Mouse (Mus musculus) heart, embryonic 11.5 days (tissue): Measurements from ENCODE around the gene Eral1. TPM values are rescaled to one million over a fixed set of nuclear protein-coding genes. Genes with fewer than 3 reads are reported as not detected.
A peak's percentile ranks its signal among the peaks of the same experiment; 100 is the strongest.
"Not testable (repeated sequence)": the region's sequence is repeated elsewhere in the genome, so short reads cannot be mapped to it uniquely, and the experiment has no call there.

Experiments used
- ATAC-seq: fragments of 200-750 bp; cut with Nextera tagmentation; replicated peaks from 2 replicates; pipeline ENCODE4 v1.8.0; 2017; ENCODE audit warnings: moderate library complexity; ENCODE audit not compliant: insufficient number of reproducible peaks, low FRiP score, low TSS enrichment
- H3K27ac ChIP-seq: fragments of 300-500 bp; sonication (generic); 2 replicates; pipeline ENCODE4 v1.5.1; 2014; ENCODE audit warnings: mild to moderate bottlenecking, low read depth, low read length
- H3K27me3 ChIP-seq: fragments of 300-500 bp; sonication (generic); 2 replicates; pipeline ENCODE4 v1.6.1; 2014; ENCODE audit warnings: mild to moderate bottlenecking, low read length, mixed read lengths; ENCODE audit not compliant: control insufficient read depth, insufficient read depth
- H3K36me3 ChIP-seq: fragments of 300-500 bp; sonication (generic); 2 replicates; pipeline ENCODE4 v1.6.1; 2014; ENCODE audit warnings: mild to moderate bottlenecking, low read length, moderate library complexity, mixed read lengths; ENCODE audit not compliant: control insufficient read depth, insufficient read depth
- H3K4me1 ChIP-seq: fragments of 300-500 bp; sonication (generic); 2 replicates; pipeline ENCODE4 v1.6.1; 2014; ENCODE audit warnings: low read length; ENCODE audit not compliant: control insufficient read depth, insufficient read depth
- H3K4me2 ChIP-seq: fragments of 300-500 bp; sonication (generic); 2 replicates; pipeline ENCODE4 v1.6.1; 2014; ENCODE audit warnings: mild to moderate bottlenecking, moderate library complexity
- H3K4me3 ChIP-seq: fragments of 300-500 bp; sonication (generic); 2 replicates; pipeline ENCODE4 v1.5.1; 2014; ENCODE audit warnings: low read depth, low read length
- H3K9ac ChIP-seq: fragments of 300-500 bp; sonication (generic); 2 replicates; pipeline ENCODE4 v1.6.1; 2014; ENCODE audit warnings: mild to moderate bottlenecking, low read depth, low read length, moderate library complexity
- H3K9me3 ChIP-seq: fragments of 300-500 bp; sonication (generic); replicated peaks from 2 replicates; pipeline ENCODE4 v1.6.1; 2016; ENCODE audit warnings: low read length; ENCODE audit not compliant: control insufficient read depth
- WGBS: fragments of 180-500 bp; shearing (Covaris S2); extraction: QIAGEN DNeasy Blood & Tissue Kit; methylation state at CpG from one replicate; pipeline ENCODE4 v1.1.7; 2014; ENCODE audit not compliant: insufficient replicate concordance; 5-methylcytosine and 5-hydroxymethylcytosine counted together
- polyA plus RNA-seq: library from polyadenylated mRNA; unstranded; fragments of >200 nt; fragmentation: Nextera tagmentation; extraction: Ambion mirVana; gene quantifications from 2 replicates; pipeline ENCODE4 v1.2.1, GENCODE M21; 2014

The Eral1 gene
- polyA plus RNA-seq, 1 experiment from 2014 or later: 25.6 TPM

DNA sequence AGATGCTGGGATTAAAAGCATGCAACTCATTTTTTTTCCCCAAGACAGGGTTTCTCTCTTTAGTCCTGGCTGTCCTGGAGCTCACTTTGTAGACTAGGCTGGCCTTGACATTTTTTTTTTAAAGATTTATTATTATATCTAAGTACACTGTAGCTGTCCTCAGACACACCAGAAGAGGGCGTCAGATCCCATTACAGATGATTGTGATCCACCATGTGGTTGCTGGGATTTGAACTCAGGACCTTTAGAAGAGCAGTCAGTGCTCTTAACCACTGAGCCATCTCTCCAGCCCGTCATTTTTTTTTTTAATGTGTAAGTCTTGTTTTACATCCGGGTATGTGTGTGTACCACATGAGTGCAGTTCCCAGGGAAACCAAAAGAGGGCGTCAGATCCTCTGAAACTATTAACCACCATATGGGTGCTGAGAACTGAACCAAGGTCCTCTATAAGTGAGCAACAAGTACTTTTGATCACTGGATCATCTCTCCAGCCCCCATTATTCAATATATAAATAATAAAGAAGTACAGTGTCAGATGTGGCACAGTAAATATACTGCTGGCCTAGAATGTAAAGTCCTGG, 37.8 kb downstream of the Eral1 start:
- H3K4me3 ChIP-seq, H3K27ac ChIP-seq, ATAC-seq, H3K9ac ChIP-seq, H3K4me2 ChIP-seq, H3K27me3 ChIP-seq, H3K36me3 ChIP-seq, H3K9me3 ChIP-seq: not testable (repeated sequence)
- H3K4me1 ChIP-seq: peaks cover 16% of the 10 kb centered on the region
- WGBS: 92% methylated on average over 4 of the region's 4 CpGs

DNA sequence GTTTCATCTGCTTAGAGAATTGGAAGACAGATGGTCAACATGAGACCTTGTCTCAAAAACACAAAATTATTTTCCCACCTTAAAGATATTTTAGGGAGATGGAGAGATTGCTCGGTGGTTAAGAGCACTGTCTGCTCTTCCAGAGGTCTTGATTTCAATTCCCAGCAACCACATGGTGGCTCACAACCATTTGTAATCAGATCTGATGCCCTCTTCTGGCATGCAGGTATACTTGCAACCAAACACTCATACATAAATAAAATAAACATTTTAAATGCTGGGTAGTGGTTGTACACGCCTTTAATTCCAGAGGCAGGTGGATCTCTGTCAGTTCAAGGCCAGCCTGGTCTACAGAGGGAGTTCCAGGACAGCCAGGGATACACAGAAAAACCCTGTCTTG, 39.3 kb downstream of the Eral1 start:
- WGBS: 68% methylated on average over 2 of the region's 2 CpGs
- Histone ChIP-seq H3K4me1 (peaks cover 16% of the 10 kb centered on the region), H3K27ac (no peak overlapping the region), H3K36me3 (no peaks in the 10 kb centered on the region), H3K27me3 (no peaks in the 10 kb centered on the region), H3K9me3 (no peaks in the 10 kb centered on the region), H3K9ac (no peak overlapping the region), H3K4me3 (no peak overlapping the region), H3K4me2 (no peak overlapping the region)
- ATAC-seq: no peak

DNA sequence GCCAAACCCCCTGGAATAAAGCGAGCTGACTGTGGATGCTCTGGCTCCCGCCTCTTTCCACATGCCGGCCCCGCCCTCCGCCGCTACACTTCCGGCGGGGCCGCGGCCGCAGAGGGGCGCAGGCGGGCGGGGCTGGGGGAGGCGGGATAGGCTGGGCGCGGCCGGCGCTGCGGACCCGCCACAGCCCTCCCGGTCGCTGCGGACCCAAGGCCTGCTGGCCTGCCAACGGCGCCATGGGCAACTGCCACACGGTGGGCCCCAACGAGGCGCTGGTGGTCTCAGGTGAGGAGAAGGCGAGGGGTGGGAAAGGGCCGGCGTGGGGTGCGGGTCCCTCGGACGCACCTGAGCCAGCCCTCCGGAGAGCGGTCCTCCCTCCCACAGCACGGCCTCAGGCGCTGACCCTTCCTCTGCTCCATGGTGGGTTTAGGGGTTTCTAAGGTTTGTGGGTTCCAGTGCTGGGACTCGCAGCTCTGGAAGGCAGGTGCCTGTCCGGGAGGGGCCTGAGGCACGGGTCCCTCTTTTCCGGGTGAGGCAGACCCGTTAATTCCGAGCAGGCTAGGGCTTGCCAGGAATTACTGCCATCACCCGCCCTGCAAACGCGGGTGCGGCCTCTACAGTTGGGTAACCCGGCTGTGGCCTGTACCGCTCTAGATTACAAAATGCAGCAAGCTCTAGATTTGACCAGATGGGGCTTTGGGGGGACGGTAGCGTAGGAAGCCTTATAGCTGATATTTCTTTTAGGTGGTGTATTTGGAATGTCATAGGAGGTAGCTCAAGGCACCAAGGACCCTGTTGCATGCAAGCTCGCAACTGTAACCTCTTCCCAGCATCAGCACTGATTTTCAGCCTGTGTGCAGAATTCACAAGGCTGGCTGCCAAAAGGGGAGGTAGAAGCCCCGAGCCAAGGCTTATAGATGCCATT, 42.1 kb downstream of the Eral1 start, which contains the start of gene Flot2:
Gene Flot2 (plus strand): TSS at position 101 of the 922 bp plus-strand sequence.
- 2% methylated on average over 55 of the region's 55 CpGs for WGBS
- H3K27me3 ChIP-seq: no peaks in the 10 kb centered on the region
- no peaks in the 10 kb centered on the region for H3K36me3 ChIP-seq

DNA sequence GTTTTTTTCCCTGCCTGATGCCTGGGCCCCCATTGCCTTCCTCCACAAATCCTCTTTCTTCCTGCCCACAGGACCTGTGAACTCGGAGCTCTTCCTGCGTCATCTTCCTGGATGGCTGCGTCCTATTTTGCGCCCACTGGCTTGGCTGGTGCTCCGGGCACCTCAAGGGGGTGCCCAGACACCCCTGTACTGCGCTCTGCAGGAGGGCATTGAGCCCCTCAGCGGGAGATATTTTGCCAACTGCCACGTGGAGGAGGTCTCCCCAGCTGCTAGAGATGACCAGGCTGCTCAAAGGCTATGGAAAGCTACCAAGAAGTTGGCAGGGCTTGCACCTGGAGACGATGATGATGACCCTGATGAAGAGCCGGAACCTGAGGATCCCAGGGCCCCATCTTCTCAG, 43.4 kb downstream of the Eral1 start:
- H3K9me3 ChIP-seq: no peaks in the 10 kb centered on the region
- no peaks in the 10 kb centered on the region for H3K27me3 ChIP-seq
- H3K27ac ChIP-seq: no peak overlapping the region
- no peak overlapping the region for H3K4me2 ChIP-seq
- WGBS: 78% methylated on average over 10 of the region's 10 CpGs
- H3K4me1 ChIP-seq: peaks cover 15% of the 10 kb centered on the region
- H3K36me3 ChIP-seq: no peaks in the 10 kb centered on the region
- ATAC-seq: no peak
- H3K9ac ChIP-seq: no peak overlapping the region
- no peak overlapping the region for H3K4me3 ChIP-seq

More for the DNA sequence above, 42.1 kb downstream of the Eral1 start, which contains the start of gene Flot2:
- peak within 1 kb of the TSS; percentile 90 for H3K4me2 ChIP-seq
- H3K4me1 ChIP-seq: peaks cover 8% of the 10 kb centered on the region
- ATAC-seq: peak; percentile 79
- H3K27ac ChIP-seq: peak within 1 kb of the TSS; percentile 68
- no peaks in the 10 kb centered on the region for H3K9me3 ChIP-seq
- H3K4me3 ChIP-seq: peak within 1 kb of the TSS; percentile 95
- peak within 1 kb of the TSS; percentile 95 for H3K9ac ChIP-seq

GRCm38 (mm10) chr11:78033931-78034617, 46.1 kb downstream of the Eral1 start:
- H3K27me3 ChIP-seq: no peaks in the 10 kb centered on the region
- no peak overlapping the region for H3K9ac ChIP-seq
- peaks cover 3% of the 10 kb centered on the region for H3K36me3 ChIP-seq
- 88% methylated on average over 23 of the region's 23 CpGs for WGBS
- peaks cover 24% of the 10 kb centered on the region for H3K4me1 ChIP-seq
- H3K27ac ChIP-seq: no peak overlapping the region
- no peak overlapping the region for H3K4me2 ChIP-seq
- ATAC-seq: no peak
- no peaks in the 10 kb centered on the region for H3K9me3 ChIP-seq
- H3K4me3 ChIP-seq: no peak overlapping the region

DNA sequence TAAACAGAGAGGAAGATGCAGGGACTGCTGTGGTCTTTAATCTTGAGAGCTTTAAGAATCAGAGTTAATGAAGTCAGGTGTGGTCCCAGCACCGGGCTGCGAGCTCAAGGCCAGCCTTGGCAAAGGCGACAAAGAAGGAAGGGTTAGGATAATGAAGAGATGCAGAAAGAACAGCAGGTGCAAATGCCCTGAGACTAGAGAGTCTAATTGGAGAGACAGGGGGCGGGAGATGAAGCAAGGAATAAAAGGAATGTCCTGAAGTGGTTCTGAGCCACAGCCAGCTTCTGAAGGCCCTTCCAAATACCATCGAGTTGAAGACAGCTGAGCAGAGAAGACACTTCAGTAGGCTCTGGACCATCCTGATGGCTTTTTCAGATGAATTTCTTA, 47.4 kb downstream of the Eral1 start:
- ATAC-seq: no peak
- 12% methylated on average over 5 of the region's 5 CpGs for WGBS
- Histone ChIP-seq H3K4me1 (peaks cover 17% of the 10 kb centered on the region), H3K9me3 (no peaks in the 10 kb centered on the region), H3K4me2 (peak overlapping the region; percentile 97), H3K4me3 (peak overlapping the region; percentile 73), H3K9ac (peak overlapping the region; percentile 85), H3K27me3 (no peaks in the 10 kb centered on the region), H3K27ac (no peak overlapping the region), H3K36me3 (peaks cover 15% of the 10 kb centered on the region)

DNA sequence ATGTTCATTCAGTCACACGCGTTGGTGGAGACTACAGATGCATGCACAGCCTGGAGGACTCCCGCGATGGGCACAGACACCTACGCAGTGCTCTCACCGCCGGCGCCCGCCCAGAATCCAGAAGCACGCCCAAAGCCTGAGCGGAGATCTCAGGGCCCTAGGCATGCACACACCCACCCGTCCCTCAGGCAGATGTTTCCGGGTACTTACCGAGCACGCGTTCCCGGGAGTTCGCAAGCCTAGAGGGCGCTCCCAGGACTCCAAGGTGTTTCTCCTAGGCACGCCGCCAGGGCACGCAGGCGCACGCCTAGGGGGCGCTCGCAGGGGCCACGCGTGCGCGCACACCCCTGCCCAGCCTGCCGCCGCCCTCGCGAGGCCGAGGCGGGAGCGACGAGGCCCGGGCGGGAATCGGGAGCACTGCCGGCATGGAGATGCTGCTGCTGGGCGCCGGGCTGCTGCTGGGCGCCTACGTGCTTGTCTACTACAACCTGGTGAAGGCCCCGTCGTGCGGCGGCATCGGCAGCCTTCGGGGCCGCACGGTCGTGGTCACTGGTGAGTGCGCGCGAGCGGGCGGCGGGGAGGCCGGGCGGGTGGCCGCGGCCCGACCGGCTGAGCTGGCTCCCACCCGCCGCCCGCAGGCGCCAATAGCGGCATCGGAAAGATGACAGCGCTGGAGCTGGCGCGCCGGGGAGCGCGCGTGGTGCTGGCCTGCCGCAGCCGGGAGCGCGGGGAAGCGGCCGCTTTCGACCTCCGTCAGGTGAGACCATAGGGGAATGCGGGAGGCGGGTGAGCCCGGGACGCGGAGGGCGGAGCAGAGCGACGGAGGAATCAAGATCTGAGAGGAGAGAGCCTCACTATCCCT, 48.0 kb downstream of the Eral1 start, which contains the start of gene Dhrs13:
Gene Dhrs13 (plus strand): TSS at position 334 of the 862 bp plus-strand sequence.
- Histone ChIP-seq H3K36me3 (peaks cover 17% of the 10 kb centered on the region), H3K4me1 (peaks cover 17% of the 10 kb centered on the region), H3K27ac (peak within 1 kb of the TSS; percentile 86), H3K27me3 (no peaks in the 10 kb centered on the region), H3K9me3 (no peaks in the 10 kb centered on the region), H3K9ac (peak within 1 kb of the TSS; percentile 85), H3K4me3 (peak within 1 kb of the TSS; percentile 73), H3K4me2 (peak within 1 kb of the TSS; percentile 97)
- WGBS: under 1% methylated on average over 96 of the region's 96 CpGs
- peak; percentile 83 for ATAC-seq
